Mouse (Mus musculus): ENCODE data around the gene Ube2b. TPM values are rescaled to one million over a fixed set of nuclear protein-coding genes. Genes with fewer than 3 reads are reported as not detected.

The Ube2b gene
- polyA plus RNA-seq, 1 experiment from 2014 or later, result 215 TPM

GRCm38 (mm10) chr11:51962277-51962676, 38.3 kb downstream of the Ube2b start:
- H3K27ac ChIP-seq (replicated peaks), result no peak overlapping the region
- no peak overlapping the region for H3K9ac ChIP-seq
- no peak for ATAC-seq (ENCODE audit: low FRiP score, low read depth)
- H3K36me3 ChIP-seq, result no peaks in the 10 kb centered on the region
- 0 out of 2 replicates have a peak, but pooled peaks cover 2% of the 10 kb centered on the region for H3K4me1 ChIP-seq (replicated peaks)
- H3K4me2 ChIP-seq, result no peak overlapping the region
- H3K9me3 ChIP-seq, result no peaks in the 10 kb centered on the region
- 90% methylated on average over 7 of the region's 7 CpGs for WGBS
- H3K27me3 ChIP-seq, result no peaks in the 10 kb centered on the region
- no peak overlapping the region for H3K4me3 ChIP-seq

DNA sequence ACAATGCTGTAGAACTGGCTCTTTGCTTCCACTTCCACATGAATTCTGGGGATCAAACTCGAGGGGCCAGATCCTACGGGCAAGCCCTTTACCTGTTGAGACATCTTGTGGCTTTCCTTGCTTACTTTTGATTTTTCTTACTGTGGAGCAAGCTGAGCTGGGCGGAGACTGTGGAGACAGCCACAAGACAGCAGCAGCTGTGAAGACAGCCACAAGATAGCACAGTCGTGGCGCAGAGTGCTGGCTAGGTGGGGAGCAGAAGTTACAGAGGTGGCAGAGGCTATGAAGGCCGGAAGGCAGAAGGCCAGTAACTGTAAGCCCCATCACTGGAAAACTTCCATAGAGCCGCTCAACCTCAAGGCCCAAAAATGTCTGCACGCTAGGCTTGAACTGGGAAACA, 38.8 kb downstream of the Ube2b start:
- no peak overlapping the region for H3K4me3 ChIP-seq
- H3K27ac ChIP-seq (replicated peaks), result no peak overlapping the region
- H3K36me3 ChIP-seq, result no peaks in the 10 kb centered on the region
- H3K9me3 ChIP-seq, result no peaks in the 10 kb centered on the region
- no peaks in the 10 kb centered on the region for H3K27me3 ChIP-seq
- no peak overlapping the region for H3K4me2 ChIP-seq
- WGBS, result 93% methylated on average over 8 of the region's 8 CpGs
- no peak for ATAC-seq (ENCODE audit: low FRiP score, low read depth)
- H3K4me1 ChIP-seq (replicated peaks), result no peaks in the 10 kb centered on the region
- no peak overlapping the region for H3K9ac ChIP-seq

DNA sequence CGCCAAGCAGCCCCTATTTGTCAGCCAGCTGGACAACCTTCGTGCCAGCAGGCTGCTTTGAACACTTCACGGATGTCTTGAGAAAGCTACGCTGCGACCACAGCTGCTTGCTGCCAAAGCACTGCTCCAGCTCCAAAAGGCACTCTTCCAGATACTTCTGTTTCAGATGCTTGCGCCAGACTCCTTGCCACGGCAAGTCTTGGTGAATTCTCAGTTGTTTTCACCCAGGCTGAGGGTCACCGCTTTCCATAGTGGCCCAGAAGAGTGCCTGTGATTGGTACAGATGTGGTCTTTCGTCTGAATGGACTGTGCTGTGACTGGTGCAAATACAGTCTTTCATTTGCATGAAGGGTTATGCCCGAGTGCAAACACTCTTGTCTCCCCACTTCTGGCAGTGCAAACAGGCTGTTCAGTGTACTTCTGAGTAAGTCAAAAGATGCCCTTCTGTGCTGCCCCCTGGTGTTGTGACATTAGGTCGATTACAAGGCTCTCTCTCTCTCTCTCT, 39.5 kb downstream of the Ube2b start:
- no peak overlapping the region for H3K9ac ChIP-seq

GRCm38 (mm10) chr11:51960061-51960460, 40.5 kb downstream of the Ube2b start:
- no peaks in the 10 kb centered on the region for H3K27me3 ChIP-seq
- no peak for ATAC-seq (ENCODE audit: low FRiP score, low read depth)
- H3K4me1 ChIP-seq (replicated peaks), result no peaks in the 10 kb centered on the region
- no peak overlapping the region for H3K27ac ChIP-seq (replicated peaks)
- H3K36me3 ChIP-seq, result no peaks in the 10 kb centered on the region
- no peak overlapping the region for H3K4me3 ChIP-seq
- no peak overlapping the region for H3K4me2 ChIP-seq
- WGBS, result 91% methylated on average over 4 of the region's 4 CpGs
- H3K9me3 ChIP-seq, result no peaks in the 10 kb centered on the region
- no peak overlapping the region for H3K9ac ChIP-seq

More for the DNA sequence above, 39.5 kb downstream of the Ube2b start:
- H3K27me3 ChIP-seq, result no peaks in the 10 kb centered on the region
- no peak overlapping the region for H3K4me3 ChIP-seq
- H3K4me2 ChIP-seq, result no peak overlapping the region
- H3K27ac ChIP-seq (replicated peaks), result no peak overlapping the region
- ATAC-seq (ENCODE audit: low FRiP score, low read depth), result no peak
- 60% methylated on average over 11 of the region's 11 CpGs for WGBS
- no peaks in the 10 kb centered on the region for H3K9me3 ChIP-seq
- no peaks in the 10 kb centered on the region for H3K36me3 ChIP-seq
- H3K4me1 ChIP-seq (replicated peaks), result no peaks in the 10 kb centered on the region

DNA sequence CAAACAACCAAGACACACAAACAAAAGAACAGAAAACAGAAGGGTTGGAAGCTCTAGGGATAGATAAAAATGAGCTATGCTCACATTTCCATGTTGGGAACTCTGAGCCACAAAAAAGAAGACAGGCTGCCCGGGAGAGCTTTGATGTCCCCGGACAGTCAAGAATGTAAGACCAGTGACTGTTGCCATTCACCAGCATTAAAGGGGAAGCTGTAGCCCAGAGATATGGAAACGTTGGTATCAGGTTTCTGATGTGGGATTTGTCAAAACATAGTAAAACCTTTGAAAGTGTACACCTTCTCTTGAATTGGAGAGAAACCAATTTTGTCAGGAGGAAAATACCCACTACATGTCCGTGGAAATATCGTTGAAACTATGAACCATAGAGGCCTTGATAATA, 41.1 kb downstream of the Ube2b start:
- WGBS, result 91% methylated on average over 5 of the region's 5 CpGs
- no peak overlapping the region for H3K9ac ChIP-seq
- H3K4me2 ChIP-seq, result no peak overlapping the region
- H3K4me3 ChIP-seq, result no peak overlapping the region
- H3K27ac ChIP-seq (replicated peaks), result no peak overlapping the region
- no peaks in the 10 kb centered on the region for H3K27me3 ChIP-seq
- no peaks in the 10 kb centered on the region for H3K36me3 ChIP-seq
- ATAC-seq (ENCODE audit: low FRiP score, low read depth), result no peak
- no peaks in the 10 kb centered on the region for H3K9me3 ChIP-seq
- no peaks in the 10 kb centered on the region for H3K4me1 ChIP-seq (replicated peaks)

GRCm38 (mm10) chr11:51957760-51958159, 42.8 kb downstream of the Ube2b start:
- Histone ChIP-seq H3K36me3 (no peaks in the 10 kb centered on the region), H3K9ac (no peak overlapping the region), H3K9me3 (no peaks in the 10 kb centered on the region), H3K4me1 (replicated peaks) (no peaks in the 10 kb centered on the region), H3K4me3 (no peak overlapping the region), H3K27ac (replicated peaks) (no peak overlapping the region), H3K4me2 (no peak overlapping the region), H3K27me3 (no peaks in the 10 kb centered on the region)
- ATAC-seq (ENCODE audit: low FRiP score, low read depth), result no peak
- 89% methylated on average over 4 of the region's 4 CpGs for WGBS

GRCm38 (mm10) chr11:51956112-51956511, 44.5 kb downstream of the Ube2b start:
- Histone ChIP-seq H3K4me3 (no peak overlapping the region), H3K27ac (replicated peaks) (no peak overlapping the region), H3K9ac (no peak overlapping the region), H3K27me3 (no peaks in the 10 kb centered on the region), H3K4me2 (no peak overlapping the region), H3K9me3 (no peaks in the 10 kb centered on the region), H3K4me1 (replicated peaks) (no peaks in the 10 kb centered on the region), H3K36me3 (no peaks in the 10 kb centered on the region)
- WGBS, result 87% methylated on average over 9 of the region's 9 CpGs
- ATAC-seq (ENCODE audit: low FRiP score, low read depth), result no peak

GRCm38 (mm10) chr11:51951861-51952420, 48.6 kb downstream of the Ube2b start:
- no peak overlapping the region for H3K4me3 ChIP-seq
- 67% methylated on average over 5 of the region's 5 CpGs for WGBS
- no peaks in the 10 kb centered on the region for H3K36me3 ChIP-seq
- H3K9ac ChIP-seq, result no peak overlapping the region
- no peak for ATAC-seq (ENCODE audit: low FRiP score, low read depth)
- H3K4me2 ChIP-seq, result no peak overlapping the region
- H3K9me3 ChIP-seq, result no peaks in the 10 kb centered on the region
- H3K27ac ChIP-seq (replicated peaks), result no peak overlapping the region
- 0 out of 2 replicates have a peak, but pooled peaks cover 2% of the 10 kb centered on the region for H3K27me3 ChIP-seq
- H3K4me1 ChIP-seq (replicated peaks), result no peaks in the 10 kb centered on the region

- Histone ChIP-seq H3K4me1 (replicated peaks) (peaks cover 11% of the 10 kb centered on the region), H3K9me3 (no peaks in the 10 kb centered on the region), H3K9ac (no peak overlapping the region), H3K36me3 (no peaks in the 10 kb centered on the region), H3K27me3 (0 out of 2 replicates have a peak, but pooled peaks cover 2% of the 10 kb centered on the region), H3K4me2 (no peak overlapping the region), H3K4me3 (no peak overlapping the region), H3K27ac (replicated peaks) (no peak overlapping the region)
- no peak for ATAC-seq (ENCODE audit: low FRiP score, low read depth)
- WGBS, result 92% methylated on average over 9 of the region's 9 CpGs
Measured at GRCm38 (mm10) chr11:51949919-51950318, 50.6 kb downstream of the Ube2b start.

DNA sequence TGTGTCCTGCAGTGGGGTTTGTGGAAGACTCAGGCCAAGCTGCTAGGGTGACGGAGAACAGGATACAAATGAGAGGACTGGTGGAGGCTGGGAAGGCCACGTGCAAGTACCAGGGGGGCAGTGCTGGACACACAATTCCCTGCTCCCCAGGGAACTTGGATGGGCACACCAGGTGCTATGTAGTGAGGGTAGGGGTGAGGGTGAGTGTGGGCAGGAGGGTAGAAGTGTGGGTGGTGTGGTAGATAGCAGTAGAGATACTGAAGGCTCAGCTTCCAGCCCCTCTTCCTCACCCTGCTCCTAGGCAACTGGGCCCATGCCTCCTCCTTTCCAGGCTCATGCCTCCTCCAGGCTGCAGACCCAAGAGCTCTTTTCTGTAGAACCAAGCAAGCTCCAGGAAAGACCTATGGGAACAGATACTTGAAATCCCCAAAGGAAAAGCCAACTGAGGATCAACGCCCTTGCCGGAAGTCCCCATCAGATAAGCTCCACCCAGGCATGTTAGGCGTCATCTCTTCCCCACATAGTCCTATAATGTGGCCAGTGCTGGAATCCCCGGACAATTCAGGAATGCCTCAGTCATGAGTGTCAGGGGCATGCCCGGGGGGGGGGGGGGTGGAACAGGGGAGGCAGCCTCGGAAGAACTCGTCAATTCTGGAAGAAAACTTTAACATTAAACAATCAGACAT, 51.3 kb downstream of the Ube2b start:
- Histone ChIP-seq H3K4me3 (no peak overlapping the region), H3K9ac (no peak overlapping the region), H3K9me3 (no peaks in the 10 kb centered on the region), H3K36me3 (no peaks in the 10 kb centered on the region), H3K4me1 (replicated peaks) (peaks cover 11% of the 10 kb centered on the region), H3K4me2 (no peak overlapping the region), H3K27me3 (0 out of 2 replicates have a peak, but pooled peaks cover 2% of the 10 kb centered on the region), H3K27ac (replicated peaks) (no peak overlapping the region)
- WGBS, result 83% methylated on average over 9 of the region's 9 CpGs
- no peak for ATAC-seq (ENCODE audit: low FRiP score, low read depth)

GRCm38 (mm10) chr11:51946144-51946543, 54.4 kb downstream of the Ube2b start:
- Histone ChIP-seq H3K9me3 (no peaks in the 10 kb centered on the region), H3K9ac (no peak overlapping the region), H3K4me3 (no peak overlapping the region), H3K4me1 (replicated peaks) (peaks cover 25% of the 10 kb centered on the region), H3K4me2 (no peak overlapping the region), H3K27ac (replicated peaks) (no peak overlapping the region), H3K27me3 (0 out of 2 replicates have a peak, but pooled peaks cover 2% of the 10 kb centered on the region), H3K36me3 (no peaks in the 10 kb centered on the region)
- ATAC-seq (ENCODE audit: low FRiP score, low read depth), result no peak
- 73% methylated on average over 6 of the region's 6 CpGs for WGBS

DNA sequence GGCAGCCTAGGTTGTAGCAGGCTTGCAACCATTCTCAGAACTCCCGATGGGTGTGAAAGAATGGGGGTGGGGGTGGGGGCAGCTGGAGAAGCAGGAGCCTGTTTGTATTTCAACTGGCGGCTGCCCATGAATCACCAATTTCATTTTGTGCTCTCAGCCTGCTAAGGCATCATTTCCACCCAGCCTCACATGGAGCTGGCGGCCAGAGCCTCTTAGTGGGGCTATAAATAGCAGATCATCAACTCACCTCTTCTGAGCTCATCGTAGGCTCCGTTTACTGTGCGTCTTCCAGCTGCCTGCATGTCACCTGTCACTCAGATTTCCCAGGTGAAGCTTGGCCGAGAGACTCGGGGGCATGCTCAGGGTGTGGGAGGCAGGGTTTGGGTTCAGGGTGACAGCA, 55.0 kb downstream of the Ube2b start:
- peaks cover 25% of the 10 kb centered on the region for H3K4me1 ChIP-seq (replicated peaks)
- 45% methylated on average over 8 of the region's 8 CpGs for WGBS
- H3K4me3 ChIP-seq, result no peak overlapping the region
- H3K4me2 ChIP-seq, result no peak overlapping the region
- ATAC-seq (ENCODE audit: low FRiP score, low read depth), result no peak
- no peaks in the 10 kb centered on the region for H3K36me3 ChIP-seq
- H3K9me3 ChIP-seq, result no peaks in the 10 kb centered on the region
- H3K9ac ChIP-seq, result no peak overlapping the region
- 0 out of 2 replicates have a peak, but pooled peaks cover 2% of the 10 kb centered on the region for H3K27me3 ChIP-seq
- 0 out of 2 replicates have a peak overlapping the region, but pooled peaks have one; percentile 11 for H3K27ac ChIP-seq (replicated peaks)
